In the genomic region with DNA sequence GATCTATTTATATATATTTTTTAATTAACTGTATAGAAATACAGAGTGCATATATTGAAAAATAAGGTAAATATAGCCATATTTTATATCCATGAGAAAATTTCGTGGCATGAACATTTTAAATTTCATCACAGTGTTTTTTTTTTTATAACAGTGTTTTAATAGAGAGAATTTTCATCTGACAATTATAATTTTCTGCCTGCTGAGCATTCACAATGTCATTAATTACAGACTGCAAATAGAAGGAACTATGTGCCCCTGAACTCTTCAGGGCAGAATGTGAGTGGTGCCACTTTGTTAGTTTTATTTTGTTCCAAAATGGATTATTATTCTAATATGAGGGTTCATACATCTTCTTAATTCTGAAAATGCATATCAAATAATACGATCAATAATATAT, we compare ENCODE assay signal across 16 mouse cellular contexts.
"Had no signal": no experiment of that assay in that cellular context is flagged by ENCODE, and none has a peak within 500 bp of the region (broad histone marks: within the 10 kb centered on the region; RNA-seq: fewer than 3 reads in every experiment).

No protein-coding gene starts in this region.

- H3K27ac ChIP-seq: neural tube, embryonic 12.5 days; neural tube, embryonic 13.5 days; neural tube, embryonic 15.5 days; stomach, embryonic 15.5 days; stomach, postnatal 0 days had no signal

- H3K9me3 ChIP-seq: neural tube, embryonic 12.5 days; neural tube, embryonic 13.5 days; neural tube, embryonic 15.5 days; stomach, embryonic 15.5 days had no signal

- H3K36me3 ChIP-seq: neural tube, embryonic 12.5 days; neural tube, embryonic 13.5 days; neural tube, embryonic 15.5 days; stomach, embryonic 15.5 days had no signal

- H3K9ac ChIP-seq: neural tube, embryonic 12.5 days; neural tube, embryonic 13.5 days; neural tube, embryonic 15.5 days; stomach, embryonic 15.5 days had no signal

- H3K4me2 ChIP-seq: neural tube, embryonic 12.5 days; neural tube, embryonic 13.5 days; neural tube, embryonic 15.5 days; stomach, embryonic 15.5 days had no signal

- H3K4me1 ChIP-seq: neural tube, embryonic 12.5 days; neural tube, embryonic 13.5 days; neural tube, embryonic 15.5 days; stomach, embryonic 15.5 days had no signal

- H3K27me3 ChIP-seq: neural tube, embryonic 12.5 days; neural tube, embryonic 13.5 days; neural tube, embryonic 15.5 days; stomach, embryonic 15.5 days had no signal

- DNase-seq: right cerebral cortex, adult 18-20 months; right cerebral cortex, postnatal 14 days; right cerebral cortex, postnatal 25 days; right cerebral cortex, postnatal 4 days; spleen, adult 18-20 months; thymus, adult 18-20 months; thymus, adult 2 months; thymus, postnatal 14 days; thymus, postnatal 25 days; thymus, postnatal 36 days; thymus, postnatal 4 days had no signal

- H3K4me3 ChIP-seq: neural tube, embryonic 12.5 days; neural tube, embryonic 13.5 days; neural tube, embryonic 15.5 days; stomach, embryonic 15.5 days had no signal
